Mouse (Mus musculus) spleen, adult 2 months (tissue): ENCODE measurements around the gene Lsm11.

Experiments
- CTCF ChIP-seq: fragments of 200-500 bp; IDR thresholded peaks from 2 replicates; pipeline ENCODE4 v1.5.1; 2011; ENCODE audit warnings: mild to moderate bottlenecking, inconsistent platforms; ENCODE audit not compliant: insufficient read depth, insufficient read length, insufficient replicate concordance; ENCODE audit errors: extremely low read depth
- POLR2A ChIP-seq: fragments of 200-500 bp; IDR thresholded peaks from 2 replicates; pipeline ENCODE4 v1.6.1; 2011; ENCODE audit warnings: low read depth, low read length, inconsistent platforms

GRCm38 (mm10) chr11:45890423-45890822, 54.3 kb downstream of the Lsm11 start:
- TF ChIP-seq POLR2A (no peak), CTCF (no peak)
